Mouse (Mus musculus): Measurements from ENCODE around the gene Kansl2.
"Not testable (repeated sequence)": the region's sequence is repeated elsewhere in the genome, so short reads cannot be mapped to it uniquely, and the experiment has no call there.

Gene Kansl2

DNA sequence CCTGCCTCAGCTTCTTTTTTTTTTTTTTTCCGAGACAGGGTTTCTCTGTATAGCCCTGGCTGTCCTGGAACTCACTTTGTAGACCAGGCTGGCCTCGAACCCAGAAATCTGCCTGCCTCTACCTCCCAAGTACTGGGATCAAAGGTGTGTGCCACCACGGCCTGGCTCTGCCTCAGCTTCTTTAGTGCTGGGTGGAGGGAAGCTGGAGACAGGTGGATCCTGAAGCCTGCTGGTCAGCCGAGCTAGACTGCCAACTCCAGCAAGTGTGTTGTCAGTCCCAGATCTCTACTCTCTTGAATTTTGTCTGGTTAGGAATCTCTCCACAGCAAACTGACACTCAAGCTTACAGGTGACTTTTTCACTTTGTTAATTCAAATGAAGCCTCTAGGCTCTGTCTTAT is 1.9 kb upstream of the Kansl2 start:
- no peak for DNase-seq

DNA sequence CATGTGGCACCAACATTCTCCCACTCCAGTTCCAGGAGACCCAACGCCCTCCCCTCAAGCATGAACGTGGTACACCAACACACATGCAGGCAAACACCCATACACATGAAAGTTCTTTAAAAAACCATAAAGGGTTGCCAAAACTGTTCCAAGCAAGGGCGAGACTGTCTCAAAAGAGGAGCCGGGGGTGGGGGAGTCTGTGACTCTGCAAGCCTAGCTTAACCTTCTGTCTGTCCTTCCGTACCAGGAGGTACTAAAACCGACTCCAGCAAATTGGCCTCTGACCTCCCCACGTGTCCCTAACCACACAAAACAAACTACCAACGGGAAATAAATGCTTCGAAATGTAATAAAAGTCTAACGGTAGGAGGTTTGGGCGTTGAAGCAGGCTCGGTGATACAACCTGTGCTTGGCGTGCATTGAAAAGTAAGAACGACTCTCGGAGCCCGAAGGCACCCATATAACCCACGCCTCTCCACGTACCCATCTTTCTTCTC is 981 bp downstream of the Kansl2 start:
- no peak for DNase-seq

DNA sequence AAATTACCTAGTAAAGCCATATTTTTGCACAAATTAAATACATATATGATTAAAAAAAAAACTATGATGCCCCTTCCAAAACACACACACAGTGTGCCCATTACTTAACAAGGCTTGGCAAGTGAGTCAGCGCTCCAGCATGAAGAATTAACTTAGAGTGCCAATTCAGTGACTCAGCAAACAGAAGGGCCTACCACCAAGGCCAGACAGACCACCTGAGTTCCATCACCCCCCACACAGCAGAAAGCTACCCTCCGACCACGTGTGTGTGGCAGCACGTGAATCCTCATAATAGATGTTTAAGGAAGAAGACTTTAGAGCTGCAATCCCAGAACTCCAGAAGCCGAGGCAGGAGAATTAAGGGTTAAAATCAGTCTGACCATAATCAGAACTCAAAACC is 1.8 kb downstream of the Kansl2 start:
- DNase-seq = no peak

DNA sequence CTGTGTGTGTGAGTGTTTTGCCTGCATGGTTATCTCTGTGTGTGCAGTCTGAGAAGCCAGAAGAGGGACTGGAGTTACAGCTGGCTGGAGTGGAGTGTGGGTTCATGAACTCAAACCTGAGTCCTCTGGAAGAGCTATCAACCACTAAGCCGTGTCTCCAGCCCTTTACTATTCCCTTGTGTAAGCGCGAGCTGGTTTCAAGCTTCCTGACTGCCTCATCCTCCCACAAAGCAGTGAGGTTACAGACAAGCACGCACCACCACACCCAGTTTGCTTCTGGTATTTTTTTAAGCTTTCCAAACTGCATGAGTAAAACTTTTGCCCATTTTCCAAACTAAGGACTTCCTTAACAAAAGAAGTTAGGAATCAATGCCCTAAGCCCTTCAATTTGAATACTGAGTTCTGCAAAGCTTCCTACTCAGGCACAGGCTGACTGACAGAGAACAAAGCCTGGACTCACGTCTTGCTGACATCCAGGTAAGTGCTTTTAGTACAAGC is 5.9 kb downstream of the Kansl2 start:
- DNase-seq = no peak

DNA sequence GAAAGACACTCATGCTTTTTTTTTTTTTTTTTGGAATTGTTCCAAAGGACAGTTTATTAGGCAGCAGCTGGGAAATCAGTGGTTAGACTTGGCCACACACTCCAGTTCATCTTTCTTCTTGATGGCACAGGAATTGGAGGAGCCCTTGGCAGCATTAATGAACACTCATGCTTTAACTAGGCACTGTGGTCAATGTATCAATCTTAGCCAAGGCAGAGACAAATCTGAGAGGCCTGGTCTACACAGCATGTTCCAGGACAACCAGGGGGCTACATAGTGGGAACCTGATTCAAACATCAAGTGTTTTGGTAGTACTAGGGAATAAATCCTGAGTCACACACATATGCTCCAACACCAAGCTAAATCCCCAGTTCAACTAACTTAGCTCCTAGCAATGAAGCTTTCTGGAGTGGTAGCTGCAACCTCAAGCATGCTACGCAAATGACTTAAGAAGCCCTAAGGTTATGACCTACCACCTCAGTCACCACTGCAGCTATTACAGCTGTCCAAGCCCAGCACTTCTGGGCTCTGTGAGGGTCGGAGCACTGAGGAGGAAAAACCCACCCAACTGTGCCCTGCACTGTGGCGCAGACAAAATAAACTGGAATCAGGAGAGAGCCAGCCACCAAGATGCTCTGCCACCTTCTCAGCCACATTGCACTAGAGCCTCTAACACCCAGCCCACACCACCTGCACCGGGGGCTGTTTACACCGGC is 6.8 kb downstream of the Kansl2 start:
- no peak for DNase-seq

DNA sequence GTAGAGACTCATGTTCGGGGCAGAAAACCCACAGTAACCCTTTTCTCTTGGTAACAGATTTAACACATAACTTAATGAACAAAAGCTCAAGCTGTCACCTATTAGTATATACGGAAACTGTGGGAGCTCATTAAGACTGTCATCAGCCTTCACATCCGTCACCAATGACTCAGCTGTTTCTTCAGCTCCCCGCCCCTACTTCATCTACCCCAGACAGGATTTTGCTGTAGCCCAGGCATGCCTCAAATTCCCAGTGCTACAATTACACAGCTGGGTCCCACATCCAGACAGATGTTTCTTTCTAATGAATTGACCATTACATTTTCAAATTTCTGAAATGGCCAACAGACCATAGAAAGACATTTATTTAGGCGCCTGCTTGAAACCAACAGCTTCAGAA is 8.0 kb downstream of the Kansl2 start:
- DNase-seq = no peak

DNA sequence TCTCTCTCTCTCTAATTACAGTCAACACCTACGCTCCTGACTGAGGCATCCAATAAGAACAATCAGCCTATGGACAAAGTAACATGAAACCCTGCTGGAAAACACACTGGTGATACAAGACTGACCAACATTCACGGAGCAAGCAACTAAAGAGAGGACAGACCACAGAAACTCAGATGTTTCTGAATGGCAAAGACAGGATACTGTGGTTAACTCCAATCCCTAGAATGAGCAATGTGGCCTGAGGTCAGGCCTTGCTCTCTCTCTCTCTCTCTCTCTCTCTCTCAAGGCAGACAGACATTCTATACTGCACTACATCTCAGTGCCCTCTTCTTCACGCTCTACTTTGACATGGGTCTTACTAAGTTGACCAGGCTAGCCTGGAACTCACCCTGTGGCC is 12.8 kb downstream of the Kansl2 start:
- no peak for DNase-seq

DNA sequence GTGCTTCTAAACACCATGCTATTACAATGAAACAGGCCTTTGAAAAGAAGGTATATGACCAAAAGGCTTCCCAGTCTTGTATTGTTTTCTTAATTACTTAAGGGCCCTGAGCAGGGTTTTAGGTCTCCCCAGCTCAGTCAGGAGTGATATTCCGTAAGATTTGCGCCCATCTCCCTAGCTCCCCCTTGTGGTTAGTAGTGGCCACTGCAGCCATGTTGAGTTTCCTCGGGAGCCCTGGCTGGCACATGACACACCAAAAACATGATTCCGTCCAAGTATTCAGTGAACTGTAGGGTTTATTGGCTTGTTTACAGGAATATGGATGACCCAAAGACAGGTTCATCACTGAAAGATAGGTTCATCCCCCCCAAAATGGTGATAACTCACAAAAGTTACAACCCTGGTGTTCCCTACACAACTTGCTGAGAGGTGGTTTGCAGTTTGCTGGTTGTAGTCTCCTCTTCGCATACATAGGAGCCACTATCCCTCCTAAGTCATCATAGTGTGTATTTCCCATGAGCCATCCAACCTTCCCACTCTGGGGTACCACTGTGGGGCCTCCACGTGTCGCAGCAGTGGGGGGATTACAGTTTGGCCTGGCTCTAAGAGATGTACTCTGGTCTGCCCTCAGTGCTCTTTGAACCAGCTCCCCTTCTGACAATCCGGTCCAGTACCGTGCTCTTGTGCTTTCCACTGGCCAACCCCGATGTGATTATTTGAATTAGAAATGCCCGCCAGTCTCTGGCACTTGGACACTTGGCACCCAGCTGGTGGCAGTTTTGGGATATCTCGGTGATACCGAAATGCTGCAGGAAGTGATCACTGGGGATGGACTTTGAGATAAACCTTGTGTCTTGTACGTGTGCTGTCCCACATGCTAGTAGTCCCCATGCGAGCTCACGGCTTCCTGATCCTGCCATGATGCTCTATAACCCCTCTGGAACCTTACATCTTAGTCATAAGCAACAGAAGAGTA is 16.4 kb downstream of the Kansl2 start:
- peak; percentile 42 to 65 for DNase-seq

DNA sequence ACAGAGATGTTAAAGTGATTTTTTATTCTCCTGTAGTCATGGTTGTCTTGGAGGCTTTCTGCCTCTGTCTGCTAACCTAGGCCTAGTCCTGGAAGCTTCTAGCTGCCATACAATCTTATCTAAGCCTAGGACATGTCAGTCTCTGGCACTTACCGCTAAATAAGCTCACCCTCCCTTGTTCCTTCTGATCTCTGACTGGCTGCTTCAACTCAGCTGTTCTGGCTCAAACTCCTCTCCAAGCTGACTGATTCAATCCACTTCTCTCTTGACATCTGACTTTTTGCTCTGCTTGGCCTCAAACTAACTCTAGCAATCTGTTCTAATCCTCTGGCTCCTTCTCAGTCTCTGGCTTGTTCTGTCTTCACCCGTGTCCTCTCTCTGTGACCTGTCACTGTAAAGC is 19.2 kb downstream of the Kansl2 start:
- DNase-seq = not testable (repeated sequence)

DNA sequence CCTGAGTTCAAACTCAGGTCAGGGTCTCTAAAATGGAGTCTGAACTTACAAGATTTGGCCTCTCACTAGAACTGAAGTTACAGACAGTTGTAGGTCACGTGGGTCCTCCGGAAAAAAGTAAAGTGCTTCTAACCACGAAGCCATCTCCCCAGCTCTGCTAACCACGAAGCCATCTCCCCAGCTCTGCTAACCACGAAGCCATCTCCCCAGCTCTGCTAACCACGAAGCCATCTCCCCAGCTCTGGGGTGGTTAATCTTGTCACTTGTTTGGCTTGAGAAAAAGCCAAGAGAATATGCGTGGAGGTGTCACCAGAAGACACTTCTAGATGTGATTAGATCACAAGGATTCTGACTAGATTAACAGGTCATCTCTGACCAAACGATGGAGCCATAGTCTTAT is 19.9 kb downstream of the Kansl2 start:
- no peak for DNase-seq

DNA sequence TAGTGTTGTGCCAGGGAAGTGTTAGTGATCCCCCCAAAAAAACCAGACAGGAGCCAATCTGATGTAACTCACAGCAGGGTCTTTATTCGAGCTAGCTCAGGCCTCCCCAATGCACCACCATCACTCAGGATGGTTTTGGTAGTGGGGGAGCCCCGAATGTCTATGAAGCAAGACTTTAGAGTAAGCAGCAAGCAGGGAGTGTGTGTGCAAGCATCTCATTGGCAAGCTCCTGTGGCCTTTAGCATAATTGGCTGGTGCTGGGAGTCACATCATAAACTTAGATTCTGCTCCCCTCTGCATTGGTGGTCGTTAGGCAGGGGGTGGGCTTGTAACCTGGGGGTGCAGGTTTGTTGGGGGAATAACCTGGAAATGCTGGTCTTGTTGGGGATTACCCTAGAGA is 20.4 kb downstream of the Kansl2 start:
- not testable (repeated sequence) for DNase-seq

DNA sequence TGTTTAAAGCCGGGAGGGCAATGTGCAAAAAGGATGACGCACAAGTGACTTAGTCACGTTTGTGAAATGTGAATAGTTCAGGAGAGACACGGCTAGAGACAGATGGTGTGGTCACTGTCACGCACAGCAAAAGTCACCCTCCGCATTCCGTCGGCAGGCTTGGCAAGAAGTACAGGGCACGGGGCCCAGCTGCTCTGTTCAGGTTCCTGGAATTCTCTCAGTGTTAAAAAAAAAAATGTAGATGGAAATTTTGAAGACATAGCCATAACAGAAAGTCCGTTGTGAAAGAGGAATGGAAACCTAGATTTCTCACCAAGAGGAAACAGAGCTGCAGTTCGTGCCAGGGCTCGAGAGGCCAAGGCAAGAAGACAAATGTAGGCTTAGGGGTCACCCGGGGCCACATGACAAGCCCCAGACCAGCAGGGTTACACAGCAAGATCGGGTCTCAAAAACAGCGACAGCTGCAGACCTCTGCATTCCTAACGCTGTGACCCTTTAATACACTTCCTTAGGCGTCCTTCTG is 21.2 kb downstream of the Kansl2 start:
- DNase-seq = peak; percentile 52 to 62

DNA sequence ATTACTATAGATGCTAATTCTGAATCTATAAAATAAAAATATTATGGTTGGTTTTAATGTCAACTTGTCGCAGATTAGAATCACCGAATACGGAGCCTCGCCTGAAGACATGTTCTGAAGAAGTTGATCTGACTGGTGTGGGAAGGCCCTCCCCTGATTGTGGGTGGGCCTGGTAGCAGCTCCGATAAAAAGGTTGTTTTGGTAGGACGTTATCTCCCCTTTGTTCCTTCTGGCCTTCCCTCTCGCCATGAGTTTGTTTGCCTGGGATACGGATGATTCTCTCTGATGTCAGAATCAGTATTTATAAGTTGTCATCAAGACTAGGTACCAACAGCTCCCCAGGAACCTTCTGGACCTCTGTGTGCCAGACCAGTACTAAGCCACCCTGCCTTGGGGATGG is 21.8 kb downstream of the Kansl2 start:
- no peak for DNase-seq

DNA sequence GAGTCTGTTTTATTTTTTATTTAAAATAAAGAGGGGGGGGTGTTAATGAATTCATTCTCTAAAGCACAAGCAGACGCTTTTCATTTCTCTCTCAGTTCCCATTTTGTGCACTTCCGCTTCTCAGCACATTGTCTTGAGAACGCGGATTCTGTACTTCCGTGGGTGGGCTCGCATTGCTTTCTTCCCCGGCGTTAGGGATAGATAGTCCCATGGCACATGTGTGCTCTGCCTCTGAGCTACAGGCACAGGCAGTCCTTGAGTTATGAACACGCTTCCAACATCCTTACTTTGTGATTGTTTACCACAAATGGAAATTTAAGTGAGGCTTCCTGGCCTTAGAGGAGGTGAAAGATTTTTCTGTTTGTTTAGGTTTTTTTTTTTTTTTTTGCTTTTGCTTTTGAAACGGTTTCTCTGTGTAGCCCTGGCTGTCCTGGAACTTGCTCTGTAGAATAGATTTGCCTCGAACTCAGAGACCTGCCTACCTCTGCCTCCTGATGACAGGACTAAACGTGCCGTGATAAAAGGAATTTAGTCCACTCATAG is 22.6 kb downstream of the Kansl2 start:
- peak in 1 of 2 experiments; percentile 44 for DNase-seq

DNA sequence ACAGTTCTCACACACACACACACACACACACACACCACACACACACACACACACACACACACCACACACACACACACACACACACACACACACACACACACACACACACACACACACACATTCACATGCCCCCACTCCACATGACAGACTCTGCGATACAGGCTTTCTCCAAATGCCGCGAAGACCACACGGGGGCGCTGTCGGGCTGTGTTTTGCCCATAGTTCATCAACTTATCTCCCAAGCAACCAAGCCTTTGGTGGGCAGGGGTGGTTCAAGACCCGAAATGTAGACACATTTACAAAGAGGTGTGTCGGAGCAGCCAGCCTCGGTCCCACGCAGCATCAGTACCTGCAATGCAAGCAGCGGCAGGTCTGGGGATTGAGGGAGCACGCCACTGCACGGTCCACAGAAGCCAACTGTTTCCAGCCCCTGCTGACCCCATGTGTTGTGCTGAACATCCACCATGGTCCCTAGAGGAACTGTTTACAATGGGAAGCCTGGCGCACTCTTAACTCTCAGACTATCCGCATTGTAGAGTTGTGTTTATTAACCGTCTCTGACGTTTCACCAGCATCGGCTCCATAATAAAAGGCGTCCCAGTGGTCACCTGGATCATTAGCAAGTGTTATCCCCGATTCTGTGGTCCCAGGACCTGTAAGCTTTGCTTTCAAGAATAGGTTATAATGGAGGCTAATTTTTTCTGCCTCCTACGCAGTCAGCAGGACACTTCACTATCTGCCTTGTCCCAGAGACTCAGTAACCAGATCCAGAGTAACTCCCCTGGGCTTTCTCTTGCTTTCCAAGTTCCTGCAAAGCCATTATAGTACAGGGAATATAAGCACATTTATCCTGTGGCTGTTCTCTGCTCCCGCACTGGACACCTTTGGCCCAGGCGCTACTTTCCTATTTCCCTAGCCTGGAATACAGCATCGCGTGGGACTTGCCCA is 23.4 kb downstream of the Kansl2 start:
- DNase-seq = peak; percentile 63 to 67

DNA sequence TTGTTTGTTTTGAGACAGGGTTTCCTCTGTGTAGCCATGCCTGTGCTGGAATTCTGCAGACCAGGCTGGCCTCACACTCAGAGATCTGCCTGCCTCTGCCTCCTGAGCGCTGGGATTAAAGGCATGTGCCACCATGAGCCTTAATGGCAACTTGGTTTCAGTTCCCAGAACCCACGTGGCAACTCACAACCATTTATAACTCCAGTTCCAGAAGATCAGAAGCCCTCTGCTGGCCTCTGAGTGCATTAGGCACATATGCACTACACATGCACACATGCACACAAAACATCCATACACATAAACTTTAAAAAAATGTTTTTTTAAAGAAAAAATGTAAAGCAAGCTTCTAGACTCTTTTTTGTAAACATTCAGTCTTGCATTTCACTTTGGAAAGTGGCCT is 24.7 kb downstream of the Kansl2 start:
- no peak for DNase-seq

DNA sequence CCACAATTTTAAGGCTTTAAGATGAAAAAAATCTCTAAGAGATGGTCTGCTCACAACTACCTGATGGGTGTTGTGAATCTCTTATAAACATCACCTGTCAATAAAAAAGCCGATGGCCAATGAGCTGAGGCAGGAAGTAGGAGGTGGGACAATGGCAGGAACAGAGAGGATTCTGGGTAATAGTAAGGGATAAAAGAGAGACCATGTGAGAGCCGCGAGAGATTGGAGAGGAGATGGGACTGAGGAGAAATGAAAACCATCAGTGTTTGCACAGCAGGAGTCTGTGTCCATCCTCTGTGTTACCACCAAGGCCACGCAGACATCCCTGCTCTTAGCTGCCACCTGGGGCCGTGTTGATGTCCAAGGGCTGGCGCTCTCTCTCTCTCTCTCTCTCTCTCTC is 26.7 kb downstream of the Kansl2 start:
- DNase-seq = no peak

DNA sequence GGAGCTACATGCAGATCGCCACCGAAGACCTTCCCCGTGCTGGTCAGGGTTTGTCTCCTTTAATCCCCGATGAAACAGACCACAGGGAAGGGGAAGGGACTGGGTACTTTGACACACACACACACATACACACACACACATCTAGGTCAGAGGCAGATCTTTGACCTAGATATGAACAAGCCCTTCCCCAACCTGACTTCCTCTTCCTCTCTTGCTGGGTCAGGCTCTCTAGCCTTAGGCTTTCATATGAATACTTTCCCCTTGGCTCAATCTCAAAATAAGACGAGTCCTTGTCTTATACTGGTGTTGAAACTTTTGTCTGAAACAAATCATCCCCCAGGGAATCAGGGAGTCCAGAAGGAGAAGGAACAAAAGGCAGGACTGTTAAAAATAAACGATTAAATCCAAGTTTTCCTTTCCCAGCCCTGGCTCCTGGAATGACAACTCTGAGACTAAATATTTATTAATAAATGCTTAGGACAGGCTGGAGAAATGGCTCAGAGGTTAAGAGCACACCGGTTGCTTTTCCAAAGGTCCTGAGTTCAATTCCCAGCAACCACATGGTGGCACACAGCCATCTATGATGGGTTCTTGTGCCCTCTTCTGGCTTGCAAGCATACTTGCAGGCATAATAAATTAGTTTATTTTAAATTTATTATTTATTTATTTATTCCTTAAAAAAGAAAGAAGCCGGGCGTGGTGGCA is 27.7 kb downstream of the Kansl2 start:
- no peak for DNase-seq

DNA sequence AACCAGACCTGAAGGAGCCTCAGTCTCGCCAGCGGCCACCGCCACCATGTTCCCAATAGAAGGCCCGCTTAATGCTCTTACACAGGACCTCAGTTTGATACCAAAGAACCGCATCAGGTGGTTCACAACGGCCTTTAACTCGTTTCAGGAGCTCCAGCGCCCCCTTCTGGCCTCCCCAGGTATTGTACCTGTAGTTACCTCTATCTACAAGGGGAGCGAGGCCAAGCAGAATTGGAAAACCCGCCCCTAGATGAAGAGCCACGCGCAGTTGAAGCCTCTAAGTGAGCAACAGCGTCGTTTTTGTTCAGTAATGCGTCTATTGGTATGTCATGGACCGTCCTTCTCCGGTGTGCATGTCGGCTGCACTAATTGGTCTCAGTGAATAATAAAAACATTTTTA is 29.6 kb downstream of the Kansl2 start:
- DNase-seq = peak; percentile 55 to 61

DNA sequence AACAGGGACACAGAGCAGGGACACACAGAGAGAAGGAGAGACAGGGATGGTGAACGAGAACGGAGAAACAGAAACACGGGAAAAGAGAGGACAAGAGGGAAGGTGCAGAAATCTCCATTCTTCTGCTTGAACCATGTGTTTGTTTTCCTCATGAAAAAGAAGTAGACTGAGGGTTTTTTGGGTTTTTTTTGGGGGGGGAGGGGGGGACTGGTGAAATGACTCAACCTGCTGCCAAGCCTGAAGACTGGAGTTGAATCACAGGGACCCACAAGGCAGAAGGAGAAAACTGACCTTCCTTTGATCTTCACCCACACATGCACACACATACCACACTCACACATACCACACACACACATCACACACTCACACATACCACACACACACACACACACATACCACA is 30.7 kb downstream of the Kansl2 start:
- no peak for DNase-seq

DNA sequence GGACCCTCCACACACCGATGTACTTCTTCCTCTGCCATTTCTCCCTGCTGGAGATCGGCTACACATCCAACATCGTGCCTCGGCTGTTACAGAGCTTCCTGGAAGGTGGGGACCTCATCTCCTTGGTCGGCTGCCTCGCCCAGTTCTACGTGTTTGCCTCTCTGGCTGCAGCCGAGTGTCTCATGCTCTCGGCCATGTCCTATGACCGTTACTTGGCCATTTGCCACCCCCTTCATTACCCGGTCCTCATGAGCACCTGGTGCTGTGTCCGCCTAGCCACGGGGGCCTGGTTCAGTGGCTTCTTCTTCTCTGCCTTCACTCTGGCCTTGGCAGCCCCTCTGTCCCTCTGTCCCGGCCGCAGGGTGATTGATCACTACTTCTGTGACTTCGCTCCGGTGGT is 36.4 kb downstream of the Kansl2 start:
- DNase-seq = no peak

All from lung, adult 18-20 months (tissue).